In genomic region chr19:43675525-43676400, GRCm38 (mm10) we compare ENCODE assay signal across 8 mouse cellular contexts. TPM values are rescaled to one million over a fixed set of nuclear protein-coding genes. Genes with fewer than 3 reads are reported as not detected.
DNase-seq lines count a peak whose midpoint lies in the region; ATAC-seq and TF ChIP-seq lines count a peak whose summit lies in the region.

No protein-coding gene starts in this region.

- no peak for DNase-seq in kidney, adult 18-20 months
- peak; percentile 67 for DNase-seq in MEL-GATA-1-ER (ENCODE audit: extremely low read depth, low read depth)
- peak; percentile 82 for DNase-seq in embryonic facial prominence, embryonic 14.5 days (ENCODE audit: low spot score)
- DNase-seq in induced T-regulatory cell, adult 2 months (ENCODE audit: low read depth) = peak; percentile 71
- no peak for DNase-seq in lung, adult 2 months
- peak; percentile 56 for DNase-seq in right cerebral cortex, postnatal 10 days (ENCODE audit: low spot score in 2 of 2)
- DNase-seq in urinary bladder, postnatal 4 days (ENCODE audit: low spot score in 2 of 2) = no peak

- peak overlapping the region; percentile 95 for H3K4me3 ChIP-seq in kidney, embryonic 14.5 days (ENCODE audit: low read length)
- peak overlapping the region; percentile 74 for H3K4me3 ChIP-seq in embryonic facial prominence, embryonic 14.5 days (ENCODE audit: low read depth, low read length)
- H3K4me3 ChIP-seq in lung, adult 2 months (replicated peaks; ENCODE audit: extremely low read depth, low read depth, low read length) = peak overlapping the region; percentile 94

- peaks cover 19% of the 10 kb centered on the region; the same call in 1 of the 2 replicates for H3K4me1 ChIP-seq in kidney, embryonic 14.5 days (ENCODE audit: control insufficient read depth, insufficient read depth, low read length)
- peaks cover 16% of the 10 kb centered on the region for H3K4me1 ChIP-seq in embryonic facial prominence, embryonic 14.5 days (ENCODE audit: control insufficient read depth, insufficient read depth, low read length)
- peaks cover 6% of the 10 kb centered on the region for H3K4me1 ChIP-seq in lung, adult 2 months (ENCODE audit: control insufficient read depth, insufficient read depth, low read length)

- no peaks in the 10 kb centered on the region for H3K9me3 ChIP-seq in kidney, embryonic 14.5 days (ENCODE audit: control insufficient read depth, low read length)
- no peaks in the 10 kb centered on the region for H3K9me3 ChIP-seq in embryonic facial prominence, embryonic 14.5 days (ENCODE audit: control insufficient read depth, low read length)

- peak overlapping the region; percentile 65 for H3K9ac ChIP-seq in kidney, embryonic 14.5 days (ENCODE audit: low read depth, low read length)
- H3K9ac ChIP-seq in embryonic facial prominence, embryonic 14.5 days (ENCODE audit: low read depth, low read length) = peak overlapping the region; percentile 62

- TF ChIP-seq POLR2A in lung, adult 2 months (IDR thresholded peaks at IDR 0.05; ENCODE audit: borderline replicate concordance, extremely low read depth, low read depth, low read length) = no peak

- no peak for TF ChIP-seq CTCF in lung, adult 2 months (IDR thresholded peaks at IDR 0.05; ENCODE audit: insufficient read depth, low read length)

- H3K4me2 ChIP-seq in kidney, embryonic 14.5 days (replicated peaks; ENCODE audit: low read depth, low read length) = peak overlapping the region; percentile 87
- H3K4me2 ChIP-seq in embryonic facial prominence, embryonic 14.5 days (ENCODE audit: low read depth, low read length) = peak overlapping the region; percentile 83

- WGBS in kidney, embryonic 14.5 days = 2% methylated on average over 43 of the region's 43 CpGs
- WGBS in embryonic facial prominence, embryonic 14.5 days = 3% methylated on average over 39 of the region's 43 CpGs
- 2% methylated on average over 43 of the region's 43 CpGs for WGBS in lung, adult 2 months

- no peaks in the 10 kb centered on the region for H3K36me3 ChIP-seq in kidney, embryonic 14.5 days (ENCODE audit: control insufficient read depth, insufficient read depth, low read length)
- no peaks in the 10 kb centered on the region for H3K36me3 ChIP-seq in embryonic facial prominence, embryonic 14.5 days (ENCODE audit: control insufficient read depth, insufficient read depth, low read length)

- peak overlapping the region; percentile 93 for H3K27ac ChIP-seq in kidney, embryonic 14.5 days (ENCODE audit: low read depth, low read length)
- peak overlapping the region; percentile 86 for H3K27ac ChIP-seq in embryonic facial prominence, embryonic 14.5 days (replicated peaks; ENCODE audit: low read depth, low read length)

- no peak for ATAC-seq in kidney, embryonic 14.5 days (ENCODE audit: low FRiP score, low TSS enrichment)
- no peak for ATAC-seq in embryonic facial prominence, embryonic 14.5 days (ENCODE audit: low read depth)

- H3K27me3 ChIP-seq in kidney, embryonic 14.5 days (ENCODE audit: control insufficient read depth, insufficient read depth, low read length) = no peaks in the 10 kb centered on the region
- H3K27me3 ChIP-seq in embryonic facial prominence, embryonic 14.5 days (replicated peaks; ENCODE audit: control insufficient read depth, insufficient read depth, low read length) = peaks cover 4% of the 10 kb centered on the region; the same call in 1 of the 2 replicates

RNA-seq across cellular contexts. Expression of gene Slc25a28, which starts 1.1 kb away (rescaled TPM):
- polyA plus RNA-seq in kidney, embryonic 14.5 days (2014; fragmentation: Nextera tagmentation; extraction: Ambion mirVana) = 13.6 TPM in 2 replicates
- polyA plus RNA-seq in embryonic facial prominence, embryonic 14.5 days (2014; fragmentation: Nextera tagmentation; extraction: Ambion mirVana) = 12.1 and 14.2 TPM in 2 replicates
- 62.9 and 74.4 TPM in 2 replicates for polyA plus RNA-seq in lung, adult 2 months (2012; rRNA removed)

RNA-seq across cellular contexts. Expression of gene Entpd7, which starts 13.7 kb away (rescaled TPM):
- 15.7 and 16.1 TPM in 2 replicates for polyA plus RNA-seq in kidney, embryonic 14.5 days (2014; fragmentation: Nextera tagmentation; extraction: Ambion mirVana)
- 10.9 and 12.3 TPM in 2 replicates for polyA plus RNA-seq in embryonic facial prominence, embryonic 14.5 days (2014; fragmentation: Nextera tagmentation; extraction: Ambion mirVana)
- 3.4 and 4.1 TPM in 2 replicates for polyA plus RNA-seq in lung, adult 2 months (2012; rRNA removed)

Comparison
In these comparisons a context has a peak if more than half of its experiments do, and no peak if none do; other contexts are left out.
1. DNase-seq: peak in MEL-GATA-1-ER (single experiment), embryonic facial prominence, embryonic 14.5 days (single experiment), induced T-regulatory cell, adult 2 months (single experiment) and right cerebral cortex, postnatal 10 days (2 of 2); none in kidney, adult 18-20 months (single experiment), lung, adult 2 months (single experiment) and urinary bladder, postnatal 4 days (0 of 2).
2. Peak in every context shown above with its lines, with median percentiles within 50 percentile points of each other: H3K4me3 ChIP-seq.